Mouse (Mus musculus): Measurements from ENCODE around the gene Prkce.

DNA sequence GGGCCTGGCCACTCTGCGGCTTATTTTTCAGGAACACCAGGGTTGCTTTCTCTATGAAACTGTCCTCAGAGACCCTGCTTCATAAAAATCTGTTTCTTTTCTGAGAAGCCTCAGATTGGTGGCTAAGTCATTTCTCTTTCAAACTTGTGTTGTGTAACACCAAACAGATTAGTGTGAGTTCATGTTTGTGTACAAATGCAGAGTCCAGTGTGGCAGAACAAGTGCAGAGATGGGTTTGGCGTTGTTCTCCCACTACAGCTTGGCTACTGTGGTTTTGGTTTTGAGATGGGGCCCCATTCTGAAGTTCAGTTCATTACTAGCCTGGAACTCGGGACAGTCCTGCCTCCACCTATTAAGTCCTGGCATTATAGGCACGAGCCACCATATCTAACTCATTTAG is 329.7 kb downstream of the Prkce start:
- TF ChIP-seq CTCF (IDR thresholded peaks at IDR 0.05; ENCODE audit: low read depth) (no peak), EP300 (IDR thresholded peaks at IDR 0.05; ENCODE audit: low read depth) (no peak)
